Mouse (Mus musculus) hindbrain, embryonic 12.5 days (tissue): ENCODE measurements around the gene Tlnrd1. TPM values are rescaled to one million over a fixed set of nuclear protein-coding genes. Genes with fewer than 3 reads are reported as not detected.

Experiments
- ATAC-seq: fragments of 200-750 bp; cut with Nextera tagmentation; 2 replicates; pipeline ENCODE4 v1.8.0; 2017; ENCODE audit warnings: moderate TSS enrichment; ENCODE audit not compliant: low FRiP score
- H3K27ac ChIP-seq: fragments of 300-500 bp; sonication (generic); 2 replicates; pipeline ENCODE4 v1.5.1; 2016; ENCODE audit warnings: mild to moderate bottlenecking
- H3K27me3 ChIP-seq: fragments of 300-500 bp; sonication (generic); 2 replicates; pipeline ENCODE4 v1.6.1; 2016; ENCODE audit warnings: mild to moderate bottlenecking
- H3K36me3 ChIP-seq: fragments of 300-500 bp; sonication (generic); 2 replicates; pipeline ENCODE4 v1.6.1; 2016; ENCODE audit warnings: mild to moderate bottlenecking
- H3K4me1 ChIP-seq: fragments of 300-500 bp; sonication (generic); 2 replicates; pipeline ENCODE4 v1.6.1; 2016
- H3K4me2 ChIP-seq: fragments of 300-500 bp; sonication (generic); replicated peaks from 2 replicates; pipeline ENCODE4 v1.6.1; 2016; ENCODE audit warnings: mild to moderate bottlenecking
- H3K4me3 ChIP-seq: fragments of 300-500 bp; sonication (generic); 2 replicates; pipeline ENCODE4 v1.5.1; 2016; ENCODE audit warnings: mild to moderate bottlenecking
- H3K9ac ChIP-seq: fragments of 300-500 bp; sonication (generic); 2 replicates; pipeline ENCODE4 v1.6.1; 2016; ENCODE audit warnings: mild to moderate bottlenecking, moderate library complexity
- H3K9me3 ChIP-seq: fragments of 300-500 bp; sonication (generic); replicated peaks from 2 replicates; pipeline ENCODE4 v1.6.1; 2016; ENCODE audit warnings: mild to moderate bottlenecking
- WGBS: fragments of 180-500 bp; shearing (Covaris S2); methylation state at CpG from one replicate; pipeline ENCODE4 v1.1.7; 2016; 5-methylcytosine and 5-hydroxymethylcytosine counted together
- polyA plus RNA-seq: library from polyadenylated mRNA; unstranded; fragments of >200 nt; fragmentation: Nextera tagmentation; extraction: Ambion mirVana; gene quantifications from 2 replicates; pipeline ENCODE4 v1.2.1, GENCODE M21; 2016

Gene Tlnrd1
- polyA plus RNA-seq, 1 experiment from 2014 or later, result 19.0 TPM

GRCm38 (mm10) chr7:83882150-83882632 lies 1.9 kb downstream of the Tlnrd1 start:
- 89% methylated on average over 35 of the region's 35 CpGs for WGBS
- H3K27ac ChIP-seq, result no peak overlapping the region
- peak overlapping the region; percentile 89 for H3K9ac ChIP-seq
- peak overlapping the region; percentile 82 for H3K4me3 ChIP-seq
- H3K9me3 ChIP-seq, result no peaks in the 10 kb centered on the region
- no peaks in the 10 kb centered on the region for H3K36me3 ChIP-seq
- H3K27me3 ChIP-seq, result no peaks in the 10 kb centered on the region
- H3K4me1 ChIP-seq, result peaks cover 53% of the 10 kb centered on the region
- H3K4me2 ChIP-seq, result peak overlapping the region; percentile 95
- no peak for ATAC-seq

- WGBS, result 13% methylated on average over 5 of the region's 5 CpGs
- H3K27me3 ChIP-seq, result no peaks in the 10 kb centered on the region
- no peak overlapping the region for H3K4me3 ChIP-seq
- peaks cover 47% of the 10 kb centered on the region for H3K4me1 ChIP-seq
- H3K36me3 ChIP-seq, result no peaks in the 10 kb centered on the region
- H3K9ac ChIP-seq, result peak overlapping the region; percentile 5; the same call in 1 of the 2 replicates
- H3K27ac ChIP-seq, result peak overlapping the region; percentile 48
- H3K4me2 ChIP-seq, result peak overlapping the region; percentile 22
- no peak for ATAC-seq
- no peaks in the 10 kb centered on the region for H3K9me3 ChIP-seq
Observed at GRCm38 (mm10) chr7:83878676-83879448, 5.2 kb downstream of the Tlnrd1 start.

- H3K9me3 ChIP-seq, result no peaks in the 10 kb centered on the region
- no peak overlapping the region for H3K4me2 ChIP-seq
- H3K36me3 ChIP-seq, result no peaks in the 10 kb centered on the region
- no peak overlapping the region for H3K4me3 ChIP-seq
- WGBS, result 78% methylated on average over 3 of the region's 3 CpGs
- no peaks in the 10 kb centered on the region for H3K27me3 ChIP-seq
- H3K27ac ChIP-seq, result no peak overlapping the region
- no peak for ATAC-seq
- no peak overlapping the region for H3K9ac ChIP-seq
- peaks cover 37% of the 10 kb centered on the region for H3K4me1 ChIP-seq
Observed at GRCm38 (mm10) chr7:83877088-83877487, 7.0 kb downstream of the Tlnrd1 start.

GRCm38 (mm10) chr7:83869839-83870543 lies 14.1 kb downstream of the Tlnrd1 start:
- no peak overlapping the region for H3K4me2 ChIP-seq
- ATAC-seq, result peak; percentile 69
- H3K9me3 ChIP-seq, result no peaks in the 10 kb centered on the region
- no peak overlapping the region for H3K9ac ChIP-seq
- H3K36me3 ChIP-seq, result no peaks in the 10 kb centered on the region
- WGBS, result 38% methylated on average over 5 of the region's 5 CpGs
- peaks cover 5% of the 10 kb centered on the region; the same call in 1 of the 2 replicates for H3K4me1 ChIP-seq
- no peak overlapping the region for H3K27ac ChIP-seq
- H3K27me3 ChIP-seq, result no peaks in the 10 kb centered on the region
- no peak overlapping the region for H3K4me3 ChIP-seq

GRCm38 (mm10) chr7:83868200-83868599 lies 15.9 kb downstream of the Tlnrd1 start:
- Histone ChIP-seq H3K27me3 (no peaks in the 10 kb centered on the region), H3K4me2 (no peak overlapping the region), H3K9me3 (no peaks in the 10 kb centered on the region), H3K4me3 (no peak overlapping the region), H3K27ac (no peak overlapping the region), H3K36me3 (no peaks in the 10 kb centered on the region), H3K4me1 (peaks cover 5% of the 10 kb centered on the region; the same call in 1 of the 2 replicates), H3K9ac (no peak overlapping the region)
- 76% methylated on average over 3 of the region's 3 CpGs for WGBS
- ATAC-seq, result no peak

GRCm38 (mm10) chr7:83863554-83863953 lies 20.6 kb downstream of the Tlnrd1 start:
- 48% methylated on average over 2 of the region's 2 CpGs for WGBS
- Histone ChIP-seq H3K4me1 (no peaks in the 10 kb centered on the region), H3K27me3 (no peaks in the 10 kb centered on the region), H3K4me2 (no peak overlapping the region), H3K27ac (no peak overlapping the region), H3K36me3 (no peaks in the 10 kb centered on the region), H3K9ac (no peak overlapping the region), H3K4me3 (no peak overlapping the region), H3K9me3 (no peaks in the 10 kb centered on the region)
- ATAC-seq, result no peak

- H3K27me3 ChIP-seq, result no peaks in the 10 kb centered on the region
Observed at GRCm38 (mm10) chr7:83859378-83860083, 24.6 kb downstream of the Tlnrd1 start.

GRCm38 (mm10) chr7:83857921-83858320 lies 26.2 kb downstream of the Tlnrd1 start:
- Histone ChIP-seq H3K27me3 (no peaks in the 10 kb centered on the region), H3K4me1 (no peaks in the 10 kb centered on the region), H3K4me3 (no peak overlapping the region), H3K9ac (no peak overlapping the region), H3K36me3 (no peaks in the 10 kb centered on the region), H3K9me3 (no peaks in the 10 kb centered on the region), H3K27ac (no peak overlapping the region), H3K4me2 (no peak overlapping the region)
- 96% methylated on average over 3 of the region's 3 CpGs for WGBS
- no peak for ATAC-seq

More at GRCm38 (mm10) chr7:83859378-83860083, 24.6 kb downstream of the Tlnrd1 start:
- H3K9ac ChIP-seq, result no peak overlapping the region
- no peak overlapping the region for H3K4me3 ChIP-seq
- H3K9me3 ChIP-seq, result no peaks in the 10 kb centered on the region
- WGBS, result 57% methylated on average over 4 of the region's 4 CpGs
- H3K4me1 ChIP-seq, result no peaks in the 10 kb centered on the region
- H3K36me3 ChIP-seq, result no peaks in the 10 kb centered on the region
- ATAC-seq, result no peak
- no peak overlapping the region for H3K4me2 ChIP-seq
- no peak overlapping the region for H3K27ac ChIP-seq

GRCm38 (mm10) chr7:83857208-83857488 lies 27.0 kb downstream of the Tlnrd1 start:
- no peak for ATAC-seq
- 92% methylated on average over 2 of the region's 2 CpGs for WGBS
- Histone ChIP-seq H3K36me3 (no peaks in the 10 kb centered on the region), H3K9ac (no peak overlapping the region), H3K9me3 (no peaks in the 10 kb centered on the region), H3K27ac (no peak overlapping the region), H3K4me1 (no peaks in the 10 kb centered on the region), H3K4me3 (no peak overlapping the region), H3K27me3 (no peaks in the 10 kb centered on the region), H3K4me2 (no peak overlapping the region)

GRCm38 (mm10) chr7:83856353-83857207 lies 27.5 kb downstream of the Tlnrd1 start:
- H3K27ac ChIP-seq, result no peak overlapping the region
- no peak overlapping the region for H3K4me3 ChIP-seq
- H3K9me3 ChIP-seq, result no peaks in the 10 kb centered on the region
- WGBS, result 79% methylated on average over 9 of the region's 9 CpGs
- no peaks in the 10 kb centered on the region for H3K4me1 ChIP-seq
- H3K27me3 ChIP-seq, result no peaks in the 10 kb centered on the region
- H3K36me3 ChIP-seq, result no peaks in the 10 kb centered on the region
- H3K4me2 ChIP-seq, result no peak overlapping the region
- no peak overlapping the region for H3K9ac ChIP-seq
- no peak for ATAC-seq

- Histone ChIP-seq H3K27me3 (no peaks in the 10 kb centered on the region), H3K4me2 (no peak overlapping the region), H3K9me3 (no peaks in the 10 kb centered on the region), H3K9ac (no peak overlapping the region), H3K4me1 (no peaks in the 10 kb centered on the region), H3K27ac (no peak overlapping the region), H3K36me3 (no peaks in the 10 kb centered on the region), H3K4me3 (no peak overlapping the region)
- WGBS, result 93% methylated on average over 1 of the region's 1 CpGs
- no peak for ATAC-seq
Observed at GRCm38 (mm10) chr7:83855203-83855602, 28.9 kb downstream of the Tlnrd1 start.
